Mouse (Mus musculus): Measurements from ENCODE around the gene Ppfibp1.
A peak's percentile ranks its signal among the peaks of the same experiment; 100 is the strongest.

- TF ChIP-seq CTCF (IDR thresholded peaks at IDR 0.05) (peak; percentile 71), EP300 (IDR thresholded peaks at IDR 0.05) (no peak)
Measured at GRCm38 (mm10) chr6:146978691-146979114, 90.4 kb downstream of the Ppfibp1 start.
